Mouse (Mus musculus) bone marrow, adult 2 months (tissue): ENCODE measurements around the gene Wdr75.

ENCODE experiments used
- CTCF ChIP-seq: fragments of 200-500 bp; IDR thresholded peaks from 2 replicates; pipeline ENCODE4 v1.5.1; 2011; ENCODE audit warnings: low read length, control low read depth; ENCODE audit not compliant: control insufficient read depth, insufficient read depth
- POLR2A ChIP-seq: fragments of 200-500 bp; IDR thresholded peaks from 2 replicates; pipeline ENCODE4 v1.6.1; 2011; ENCODE audit warnings: low read depth, mild to moderate bottlenecking, control low read depth, low read length, borderline replicate concordance; ENCODE audit not compliant: control insufficient read depth

GRCm38 (mm10) chr1:45866288-45867018, 71.5 kb downstream of the Wdr75 start:
- TF ChIP-seq CTCF (no peak), POLR2A (no peak)
